Mouse (Mus musculus) liver, embryonic 16.5 days (tissue): Measurements from ENCODE around the gene Xpo4. TPM values are rescaled to one million over a fixed set of nuclear protein-coding genes. Genes with fewer than 3 reads are reported as not detected.
"Not testable (repeated sequence)": the region's sequence is repeated elsewhere in the genome, so short reads cannot be mapped to it uniquely, and the experiment has no call there.

Experiments used
- ATAC-seq: fragments of 200-750 bp; cut with Nextera tagmentation; 2 replicates; pipeline ENCODE4 v1.8.0; 2017; ENCODE audit warnings: low read depth, mild to moderate bottlenecking, moderate number of reproducible peaks, moderate library complexity
- H3K27ac ChIP-seq: fragments of 300-500 bp; sonication (generic); 2 replicates; pipeline ENCODE4 v1.5.1; 2014; ENCODE audit warnings: mild to moderate bottlenecking, low read length
- H3K27me3 ChIP-seq: fragments of 300-500 bp; sonication (generic); 2 replicates; pipeline ENCODE4 v1.6.1; 2014; ENCODE audit warnings: low read depth, low read length, mixed read lengths; ENCODE audit not compliant: control insufficient read depth, insufficient read depth
- H3K36me3 ChIP-seq: fragments of 300-500 bp; sonication (generic); 2 replicates; pipeline ENCODE4 v1.6.1; 2014; ENCODE audit warnings: mild to moderate bottlenecking; ENCODE audit not compliant: control insufficient read depth, insufficient read depth
- H3K4me1 ChIP-seq: fragments of 300-500 bp; sonication (generic); 2 replicates; pipeline ENCODE4 v1.6.1; 2014; ENCODE audit warnings: low read depth, low read length, mixed read lengths; ENCODE audit not compliant: control insufficient read depth
- H3K4me2 ChIP-seq: fragments of 300-500 bp; sonication (generic); 2 replicates; pipeline ENCODE4 v1.6.1; 2014; ENCODE audit warnings: low read depth, low read length, mixed read lengths
- H3K4me3 ChIP-seq: fragments of 300-500 bp; sonication (generic); 2 replicates; pipeline ENCODE4 v1.5.1; 2014; ENCODE audit warnings: low read depth, mild to moderate bottlenecking, low read length
- H3K9ac ChIP-seq: fragments of 300-500 bp; sonication (generic); 2 replicates; pipeline ENCODE4 v1.6.1; 2014; ENCODE audit warnings: low read depth, low read length
- H3K9me3 ChIP-seq: fragments of 300-500 bp; sonication (generic); replicated peaks from 2 replicates; pipeline ENCODE4 v1.6.1; 2016; ENCODE audit warnings: low read length; ENCODE audit not compliant: control insufficient read depth
- WGBS: fragments of 180-500 bp; shearing (Covaris S2); extraction: QIAGEN DNeasy Blood & Tissue Kit; methylation state at CpG from one replicate; pipeline ENCODE4 v1.1.7; 2014; ENCODE audit not compliant: insufficient replicate concordance; 5-methylcytosine and 5-hydroxymethylcytosine counted together
- polyA plus RNA-seq: library from polyadenylated mRNA; unstranded; fragments of >200 nt; fragmentation: Nextera tagmentation; extraction: Ambion mirVana; gene quantifications from 2 replicates; pipeline ENCODE4 v1.2.1, GENCODE M21; 2015

Gene Xpo4
- polyA plus RNA-seq, 1 experiment from 2014 or later: 9.7 TPM

GRCm38 (mm10) chr14:57664311-57664821 lies 864 bp downstream of the Xpo4 start:
- H3K4me1 ChIP-seq: peaks cover 12% of the 10 kb centered on the region
- peak overlapping the region; percentile 93 for H3K9ac ChIP-seq
- under 1% methylated on average over 19 of the region's 19 CpGs for WGBS

GRCm38 (mm10) chr14:57663630-57664029 lies 1.6 kb downstream of the Xpo4 start:
- ATAC-seq: no peak
- peaks cover 12% of the 10 kb centered on the region for H3K4me1 ChIP-seq
- WGBS: 16% methylated on average over 1 of the region's 1 CpGs
- no peaks in the 10 kb centered on the region for H3K36me3 ChIP-seq
- H3K27me3 ChIP-seq: no peaks in the 10 kb centered on the region
- peak overlapping the region; percentile 93 for H3K9ac ChIP-seq
- peak overlapping the region; percentile 88 for H3K4me3 ChIP-seq
- H3K9me3 ChIP-seq: no peaks in the 10 kb centered on the region
- no peak overlapping the region for H3K27ac ChIP-seq
- H3K4me2 ChIP-seq: peak overlapping the region; percentile 90

More at GRCm38 (mm10) chr14:57664311-57664821, 864 bp downstream of the Xpo4 start:
- Histone ChIP-seq H3K4me3 (peak overlapping the region; percentile 88), H3K9me3 (no peaks in the 10 kb centered on the region), H3K4me2 (peak overlapping the region; percentile 90), H3K36me3 (no peaks in the 10 kb centered on the region), H3K27me3 (no peaks in the 10 kb centered on the region), H3K27ac (peak overlapping the region; percentile 97)
- peak; percentile 42 for ATAC-seq

GRCm38 (mm10) chr14:57658301-57658700 lies 6.9 kb downstream of the Xpo4 start:
- Histone ChIP-seq H3K27me3 (no peaks in the 10 kb centered on the region), H3K9me3 (no peaks in the 10 kb centered on the region), H3K36me3 (no peaks in the 10 kb centered on the region), H3K4me1 (no peaks in the 10 kb centered on the region), H3K4me3 (no peak overlapping the region), H3K9ac (no peak overlapping the region), H3K4me2 (no peak overlapping the region), H3K27ac (no peak overlapping the region)
- no peak for ATAC-seq
- WGBS: 92% methylated on average over 4 of the region's 4 CpGs

DNA sequence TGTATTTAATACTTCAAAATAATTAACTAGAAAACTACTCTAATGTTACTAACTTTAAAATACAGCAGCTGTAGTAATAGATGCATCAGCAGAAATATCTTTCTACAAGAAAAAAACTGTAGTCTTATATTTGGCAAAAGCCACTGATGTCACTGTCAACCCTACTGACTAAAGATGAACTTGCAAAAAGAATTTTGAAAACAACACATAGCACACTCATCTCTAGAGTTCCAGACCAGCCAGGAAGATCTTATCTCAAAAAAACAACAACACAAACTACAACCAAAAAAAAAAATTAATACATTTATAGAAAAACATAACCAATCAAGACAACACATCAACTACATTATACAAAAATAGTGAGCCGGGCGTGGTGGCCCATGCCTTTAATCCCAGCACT lies 7.7 kb downstream of the Xpo4 start:
- ATAC-seq: no peak
- 88% methylated on average over 2 of the region's 2 CpGs for WGBS

DNA sequence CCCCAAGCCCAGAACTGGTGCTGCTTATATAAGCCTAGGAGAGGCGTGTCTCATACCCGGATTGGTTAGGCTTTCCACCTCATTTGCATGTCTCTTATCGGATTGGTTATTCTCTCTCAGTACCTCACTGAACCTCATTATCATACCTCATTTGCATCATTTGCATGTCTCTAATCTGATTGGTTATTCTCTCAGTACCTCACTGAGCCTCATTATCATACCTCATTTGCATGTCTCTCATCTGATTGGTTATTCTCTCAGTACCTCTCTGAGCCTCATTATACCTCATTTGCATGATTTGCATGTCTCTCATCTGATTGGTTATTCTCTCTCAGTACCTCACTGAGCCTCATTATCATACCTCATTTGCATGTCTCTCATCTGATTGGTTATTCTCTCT lies 8.7 kb downstream of the Xpo4 start:
- not testable (repeated sequence) for H3K27me3 ChIP-seq, H3K4me2 ChIP-seq, H3K4me3 ChIP-seq, H3K4me1 ChIP-seq, H3K27ac ChIP-seq, H3K9me3 ChIP-seq, H3K36me3 ChIP-seq, H3K9ac ChIP-seq
- ATAC-seq: peak; percentile 79
- 94% methylated on average over 3 of the region's 3 CpGs for WGBS

More for the DNA sequence above, 7.7 kb downstream of the Xpo4 start:
- Histone ChIP-seq H3K4me3 (no peak overlapping the region), H3K27ac (no peak overlapping the region), H3K9ac (no peak overlapping the region), H3K27me3 (no peaks in the 10 kb centered on the region), H3K4me2 (no peak overlapping the region), H3K4me1 (no peaks in the 10 kb centered on the region), H3K36me3 (no peaks in the 10 kb centered on the region), H3K9me3 (no peaks in the 10 kb centered on the region)

- Histone ChIP-seq H3K36me3 (no peaks in the 10 kb centered on the region), H3K9me3 (no peaks in the 10 kb centered on the region)
- ATAC-seq: no peak
Observed at GRCm38 (mm10) chr14:57649501-57649900, 15.7 kb downstream of the Xpo4 start.

DNA sequence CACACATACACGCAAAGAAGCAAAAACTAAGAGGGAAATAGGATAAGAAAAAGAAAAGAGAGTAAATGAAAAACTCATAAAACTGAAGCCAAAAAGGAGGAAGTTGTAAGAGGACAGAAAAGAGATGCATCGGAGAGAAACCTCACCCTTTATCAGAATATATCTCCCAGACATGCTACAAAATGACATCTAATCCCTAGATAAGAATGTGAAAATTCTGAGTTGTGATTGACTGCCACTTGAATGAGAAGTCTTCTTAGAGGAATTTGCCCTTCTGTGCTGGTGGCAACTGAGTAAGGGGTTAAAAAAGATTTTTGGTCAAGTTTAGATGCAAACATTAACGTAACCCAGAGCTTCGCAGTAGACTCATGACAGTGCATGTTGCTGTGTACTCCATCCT lies 19.1 kb downstream of the Xpo4 start:
- H3K27ac ChIP-seq: no peak overlapping the region
- 68% methylated on average over 4 of the region's 4 CpGs for WGBS
- no peak for ATAC-seq

More at GRCm38 (mm10) chr14:57649501-57649900, 15.7 kb downstream of the Xpo4 start:
- H3K4me3 ChIP-seq: no peak overlapping the region
- H3K27ac ChIP-seq: no peak overlapping the region
- H3K27me3 ChIP-seq: no peaks in the 10 kb centered on the region
- H3K4me2 ChIP-seq: no peak overlapping the region
- H3K4me1 ChIP-seq: no peaks in the 10 kb centered on the region
- no peak overlapping the region for H3K9ac ChIP-seq

GRCm38 (mm10) chr14:57639153-57639552 lies 26.1 kb downstream of the Xpo4 start:
- Histone ChIP-seq H3K9ac (no peak overlapping the region), H3K4me1 (no peaks in the 10 kb centered on the region; the same call in 1 of the 2 replicates), H3K4me3 (no peak overlapping the region), H3K4me2 (no peak overlapping the region), H3K27me3 (no peaks in the 10 kb centered on the region), H3K9me3 (no peaks in the 10 kb centered on the region), H3K27ac (no peak overlapping the region), H3K36me3 (peaks cover 8% of the 10 kb centered on the region; the same call in 1 of the 2 replicates)
- WGBS: 92% methylated on average over 3 of the region's 3 CpGs
- ATAC-seq: no peak

More for the DNA sequence above, 19.1 kb downstream of the Xpo4 start:
- no peak overlapping the region for H3K4me3 ChIP-seq
- no peak overlapping the region for H3K9ac ChIP-seq
- no peaks in the 10 kb centered on the region for H3K27me3 ChIP-seq
- no peaks in the 10 kb centered on the region for H3K36me3 ChIP-seq
- no peaks in the 10 kb centered on the region for H3K4me1 ChIP-seq
- no peaks in the 10 kb centered on the region for H3K9me3 ChIP-seq
- no peak overlapping the region for H3K4me2 ChIP-seq

GRCm38 (mm10) chr14:57634141-57634540 lies 31.1 kb downstream of the Xpo4 start:
- no peak overlapping the region for H3K27ac ChIP-seq
- ATAC-seq: no peak
- no peaks in the 10 kb centered on the region for H3K27me3 ChIP-seq
- WGBS: 76% methylated on average over 5 of the region's 5 CpGs
- no peak overlapping the region for H3K9ac ChIP-seq
- H3K9me3 ChIP-seq: no peaks in the 10 kb centered on the region
- peaks cover 9% of the 10 kb centered on the region; the same call in 1 of the 2 replicates for H3K36me3 ChIP-seq
- H3K4me3 ChIP-seq: no peak overlapping the region
- no peak overlapping the region for H3K4me2 ChIP-seq
- H3K4me1 ChIP-seq: no peaks in the 10 kb centered on the region; the same call in 1 of the 2 replicates
